Comparison of ENCODE assay signal across 8 mouse cellular contexts in genomic region chr3:116860333-116861222, GRCm38 (mm10). TPM values are rescaled to one million over a fixed set of nuclear protein-coding genes. Genes with fewer than 3 reads are reported as not detected.
DNase-seq lines count a peak whose midpoint lies in the region; ATAC-seq and TF ChIP-seq lines count a peak whose summit lies in the region.

No protein-coding gene starts in this region.

- H3K9me3 ChIP-seq in E14TG2a.4 (ENCODE audit: low read length), result no peaks in the 10 kb centered on the region
- no peaks in the 10 kb centered on the region for H3K9me3 ChIP-seq in forebrain, postnatal 0 days (ENCODE audit: low read length)
- H3K9me3 ChIP-seq in liver, embryonic 15.5 days (replicated peaks), result no peaks in the 10 kb centered on the region

- peak overlapping the region; percentile 51; the same call in 1 of the 2 replicates for H3K9ac ChIP-seq in forebrain, postnatal 0 days
- H3K9ac ChIP-seq in liver, embryonic 15.5 days, result peak overlapping the region; percentile 83

- no peak for DNase-seq in gastrocnemius, adult 2 months
- no peak for DNase-seq in gastrocnemius, adult 18-20 months (ENCODE audit: low spot score)
- no peak for DNase-seq in forebrain, postnatal 0 days
- DNase-seq in adrenal gland, adult 18-20 months (ENCODE audit: low spot score in 2 of 2), result no peak
- no peak for DNase-seq in urinary bladder, postnatal 10 days (ENCODE audit: low spot score)
- DNase-seq in left cerebral cortex, adult 18-20 months (ENCODE audit: low spot score in 2 of 2), result no peak

- peak overlapping the region; percentile 92 for H3K4me2 ChIP-seq in forebrain, postnatal 0 days (ENCODE audit: low read depth)
- H3K4me2 ChIP-seq in liver, embryonic 15.5 days, result peak overlapping the region; percentile 90

- ATAC-seq in forebrain, postnatal 0 days, result no peak; the same call in 1 of the 2 replicates
- peak; percentile 46 for ATAC-seq in liver, embryonic 15.5 days (ENCODE audit: insufficient read depth)

- peak overlapping the region; percentile 89 for H3K4me3 ChIP-seq in gastrocnemius, adult 2 months
- H3K4me3 ChIP-seq in E14TG2a.4 (replicated peaks; ENCODE audit: low read length), result peak overlapping the region; percentile 87
- peak overlapping the region; percentile 51 for H3K4me3 ChIP-seq in forebrain, postnatal 0 days (ENCODE audit: low read depth, low read length)
- H3K4me3 ChIP-seq in liver, embryonic 15.5 days (replicated peaks), result peak overlapping the region; percentile 77

- no peak for TF ChIP-seq CTCF in gastrocnemius, adult 2 months (IDR thresholded peaks at IDR 0.05)
- TF ChIP-seq CTCF in E14TG2a.4 (conservative IDR thresholded peaks at IDR 0.05; ENCODE audit: low read length), result no peak
- TF ChIP-seq CTCF in forebrain, postnatal 0 days (IDR thresholded peaks at IDR 0.05; ENCODE audit: low read depth), result no peak

- 73% methylated on average over 19 of the region's 19 CpGs for WGBS in forebrain, postnatal 0 days
- WGBS in liver, embryonic 15.5 days (ENCODE audit: insufficient replicate concordance), result 5% methylated on average over 19 of the region's 19 CpGs

- H3K27me3 ChIP-seq in E14TG2a.4 (ENCODE audit: insufficient read depth, low read length), result no peaks in the 10 kb centered on the region
- H3K27me3 ChIP-seq in forebrain, postnatal 0 days (ENCODE audit: insufficient read depth, low read length), result no peaks in the 10 kb centered on the region
- no peaks in the 10 kb centered on the region for H3K27me3 ChIP-seq in liver, embryonic 15.5 days

- intact Hi-C loops in gastrocnemius, adult 2 months (cut with DNase I), result no loop called here

- H3K36me3 ChIP-seq in E14TG2a.4 (ENCODE audit: insufficient read depth, low read length), result peaks cover 13% of the 10 kb centered on the region
- H3K36me3 ChIP-seq in forebrain, postnatal 0 days (ENCODE audit: insufficient read depth), result no peaks in the 10 kb centered on the region
- 0 out of 2 replicates have a peak, but pooled peaks cover 4% of the 10 kb centered on the region for H3K36me3 ChIP-seq in liver, embryonic 15.5 days (replicated peaks)

- no peak overlapping the region for H3K27ac ChIP-seq in gastrocnemius, adult 2 months
- 0 out of 2 replicates have a peak overlapping the region, but pooled peaks have one; percentile 54 for H3K27ac ChIP-seq in forebrain, postnatal 0 days (ENCODE audit: low read depth, low read length)
- H3K27ac ChIP-seq in liver, embryonic 15.5 days (replicated peaks), result peak overlapping the region; percentile 96

- H3K4me1 ChIP-seq in E14TG2a.4 (replicated peaks; ENCODE audit: low read depth, low read length), result peaks cover 67% of the 10 kb centered on the region
- H3K4me1 ChIP-seq in forebrain, postnatal 0 days (ENCODE audit: insufficient read depth), result no peaks in the 10 kb centered on the region
- H3K4me1 ChIP-seq in liver, embryonic 15.5 days (replicated peaks), result peaks cover 78% of the 10 kb centered on the region

RNA-seq across cellular contexts. Expression of gene Frrs1, which starts 1.3 kb away (rescaled TPM):
- 1 to 10 TPM; 1.9 to 2.7 TPM for total RNA-seq in gastrocnemius, adult 2 months (2021)
- total RNA-seq in gastrocnemius, adult 18-20 months (2021), result 1 to 10 TPM; 1.9 to 2.3 TPM
- 2.7 and 3.8 TPM in 2 replicates for total RNA-seq in forebrain, postnatal 0 days (2014; rRNA removed)
- 2.0 and 5.9 TPM in 2 replicates for polyA plus RNA-seq in forebrain, postnatal 0 days (2015; fragmentation: Nextera tagmentation; extraction: Ambion mirVana)
- polyA plus RNA-seq in liver, embryonic 15.5 days (2015; fragmentation: Nextera tagmentation; extraction: Ambion mirVana), result 38.0 and 43.0 TPM in 2 replicates
- 10 to 100 TPM in 1 of 2 experiments, 1 to 10 TPM in 1; 5.0 to 19.6 TPM for total RNA-seq in adrenal gland, adult 18-20 months (2021)
- total RNA-seq in left cerebral cortex, adult 18-20 months (2021), result under 1 TPM; 0.26 to 0.77 TPM

RNA-seq across cellular contexts. Expression of gene Agl, which starts 52.6 kb away (rescaled TPM):
- total RNA-seq in gastrocnemius, adult 2 months (2021), result 1,000 to 10,000 TPM in 1 of 2 experiments, 100 to 1,000 TPM in 1; 657 to 1,000 TPM
- total RNA-seq in gastrocnemius, adult 18-20 months (2021), result 100 to 1,000 TPM; 606 to 681 TPM
- 11.9 and 17.5 TPM in 2 replicates for total RNA-seq in forebrain, postnatal 0 days (2014; rRNA removed)
- polyA plus RNA-seq in forebrain, postnatal 0 days (2015; fragmentation: Nextera tagmentation; extraction: Ambion mirVana), result 5.4 and 9.0 TPM in 2 replicates
- 10.3 and 12.1 TPM in 2 replicates for polyA plus RNA-seq in liver, embryonic 15.5 days (2015; fragmentation: Nextera tagmentation; extraction: Ambion mirVana)
- 10 to 100 TPM; 50.4 to 61.2 TPM for total RNA-seq in adrenal gland, adult 18-20 months (2021)
- 10 to 100 TPM; 23.4 to 25.7 TPM for total RNA-seq in left cerebral cortex, adult 18-20 months (2021)

Comparison
In these comparisons a context has a peak if more than half of its experiments do, and no peak if none do; other contexts are left out.
1. RNA of gene Agl, which starts 52.6 kb away (total RNA-seq): 657 to 1,000 TPM in gastrocnemius, adult 2 months and 606 to 681 TPM in gastrocnemius, adult 18-20 months; 50.4 to 61.2 TPM in adrenal gland, adult 18-20 months, 23.4 to 25.7 TPM in left cerebral cortex, adult 18-20 months and 11.9 to 17.5 TPM in forebrain, postnatal 0 days; every median in the first group is over 4 times any median in the second.
2. Peak in every context shown above with its lines, with median percentiles within 50 percentile points of each other: H3K4me3 ChIP-seq.